Mouse (Mus musculus): ENCODE measurements at regions not wholly inside any gene's neighbourhood (a gene's known extent, or its start where the extent isn't known, plus 50 kb on each side); places are given as distances from the start of the nearest gene placed in this dataset.

DNA sequence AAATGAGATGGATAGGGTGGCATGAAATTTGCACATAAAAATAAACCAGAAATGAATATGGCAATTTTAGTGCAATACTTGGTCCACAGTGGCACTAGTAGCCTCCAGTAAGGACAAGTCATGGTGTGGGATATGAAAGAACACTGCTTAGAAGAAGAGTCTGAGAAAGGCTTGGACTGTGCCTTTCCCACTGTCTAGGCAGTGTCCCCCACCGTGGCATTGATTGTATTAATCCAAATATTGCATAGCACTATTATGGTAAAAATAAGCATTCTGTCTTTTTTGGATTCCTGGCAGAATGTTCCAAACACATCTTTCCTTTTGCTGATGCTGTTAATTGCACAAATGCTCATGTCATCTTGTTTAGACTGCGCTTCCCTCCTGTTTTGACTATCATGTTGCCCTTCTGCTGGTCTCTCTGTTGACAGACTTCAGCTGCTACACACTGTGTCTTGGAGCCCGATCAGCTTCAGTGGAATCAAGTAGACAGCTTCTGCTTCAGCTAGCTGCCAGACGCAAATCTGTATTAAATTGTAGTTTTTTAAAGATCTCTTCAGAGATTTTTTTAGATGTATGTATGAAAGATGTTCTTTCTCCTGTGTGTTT, 186.2 kb upstream of the Robo2 start:
- Histone ChIP-seq H3K27ac (ENCODE audit: low read depth) (no peak overlapping the region), H3K4me2 (ENCODE audit: low read depth, low read length) (no peak overlapping the region), H3K27me3 (ENCODE audit: insufficient read depth, low read length) (no peaks in the 10 kb centered on the region), H3K4me1 (ENCODE audit: insufficient read depth) (no peaks in the 10 kb centered on the region), H3K9ac (replicated peaks) (no peak overlapping the region), H3K36me3 (replicated peaks; ENCODE audit: insufficient read depth, low read length) (no peaks in the 10 kb centered on the region), H3K4me3 (ENCODE audit: low read depth, low read length) (no peak overlapping the region), H3K9me3 (ENCODE audit: low read length) (no peaks in the 10 kb centered on the region)
- TF ChIP-seq CTCF (IDR thresholded peaks at IDR 0.05; ENCODE audit: low read depth) (no peak), EP300 (IDR thresholded peaks at IDR 0.05; ENCODE audit: low read depth) (no peak)
- DNase-seq = no peak
- no peak for ATAC-seq
- WGBS (ENCODE audit: insufficient replicate concordance) = 63% methylated on average over 4 of the region's 4 CpGs

GRCm38 (mm10) chr16:74591896-74592295, 180.3 kb upstream of the Robo2 start:
- no peaks in the 10 kb centered on the region for H3K9me3 ChIP-seq (ENCODE audit: low read length)
- DNase-seq (no peak), ATAC-seq (no peak)
- no peak overlapping the region for H3K4me2 ChIP-seq (ENCODE audit: low read depth, low read length)
- TF ChIP-seq EP300 (IDR thresholded peaks at IDR 0.05; ENCODE audit: low read depth) (no peak), CTCF (IDR thresholded peaks at IDR 0.05; ENCODE audit: low read depth) (no peak)
- 85% methylated on average over 4 of the region's 4 CpGs for WGBS (ENCODE audit: insufficient replicate concordance)
- no peaks in the 10 kb centered on the region for H3K36me3 ChIP-seq (replicated peaks; ENCODE audit: insufficient read depth, low read length)
- no peak overlapping the region for H3K9ac ChIP-seq (replicated peaks)
- H3K27ac ChIP-seq (ENCODE audit: low read depth) = no peak overlapping the region
- H3K27me3 ChIP-seq (ENCODE audit: insufficient read depth, low read length) = no peaks in the 10 kb centered on the region
- H3K4me3 ChIP-seq (ENCODE audit: low read depth, low read length) = no peak overlapping the region
- no peaks in the 10 kb centered on the region for H3K4me1 ChIP-seq (ENCODE audit: insufficient read depth)

DNA sequence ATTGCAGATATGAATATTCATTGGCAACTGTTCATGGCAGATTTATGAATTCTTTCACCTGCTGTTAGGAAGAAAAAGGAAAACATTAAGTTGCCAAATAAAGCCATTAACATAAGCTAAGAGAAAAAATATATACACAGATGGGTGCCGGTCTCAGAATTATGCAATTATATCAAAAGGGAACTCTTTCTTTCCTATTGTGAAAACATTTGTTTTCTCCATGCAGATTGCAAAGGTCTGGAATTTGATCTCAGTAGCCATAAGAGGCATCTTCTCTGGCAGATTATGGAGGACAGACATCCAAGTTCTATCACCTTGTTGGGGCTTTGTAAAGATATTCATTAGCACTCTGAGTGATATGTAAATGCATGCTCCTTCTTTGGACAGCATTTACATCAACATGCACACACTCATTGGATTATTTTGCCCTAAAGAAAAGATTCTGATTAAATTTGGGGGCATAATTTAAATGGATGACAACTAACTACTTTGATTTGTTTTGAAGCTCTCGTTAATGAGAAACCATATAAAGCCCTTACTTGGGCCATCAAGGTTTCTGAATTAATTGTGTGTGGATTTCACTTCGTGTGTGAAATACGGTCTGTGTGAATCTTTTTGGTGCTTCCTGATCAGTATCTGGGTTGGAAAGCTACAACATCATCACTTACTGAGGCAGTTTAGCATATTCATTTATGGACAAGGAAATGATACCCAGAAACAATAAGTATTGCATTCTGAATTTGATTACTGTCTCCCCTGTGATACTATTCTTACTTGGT, 171.2 kb upstream of the Robo2 start:
- Histone ChIP-seq H3K27ac (ENCODE audit: low read depth) (no peak overlapping the region), H3K4me1 (ENCODE audit: insufficient read depth) (no peaks in the 10 kb centered on the region), H3K36me3 (replicated peaks; ENCODE audit: insufficient read depth, low read length) (no peaks in the 10 kb centered on the region), H3K9me3 (ENCODE audit: low read length) (no peaks in the 10 kb centered on the region), H3K4me2 (ENCODE audit: low read depth, low read length) (no peak overlapping the region), H3K27me3 (ENCODE audit: insufficient read depth, low read length) (no peaks in the 10 kb centered on the region), H3K9ac (replicated peaks) (no peak overlapping the region), H3K4me3 (ENCODE audit: low read depth, low read length) (no peak overlapping the region)
- DNase-seq = no peak
- WGBS (ENCODE audit: insufficient replicate concordance) = 80% methylated on average over 4 of the region's 4 CpGs
- no peak for ATAC-seq
- TF ChIP-seq CTCF (IDR thresholded peaks at IDR 0.05; ENCODE audit: low read depth) = no peak
- no peak for TF ChIP-seq EP300 (IDR thresholded peaks at IDR 0.05; ENCODE audit: low read depth)

DNA sequence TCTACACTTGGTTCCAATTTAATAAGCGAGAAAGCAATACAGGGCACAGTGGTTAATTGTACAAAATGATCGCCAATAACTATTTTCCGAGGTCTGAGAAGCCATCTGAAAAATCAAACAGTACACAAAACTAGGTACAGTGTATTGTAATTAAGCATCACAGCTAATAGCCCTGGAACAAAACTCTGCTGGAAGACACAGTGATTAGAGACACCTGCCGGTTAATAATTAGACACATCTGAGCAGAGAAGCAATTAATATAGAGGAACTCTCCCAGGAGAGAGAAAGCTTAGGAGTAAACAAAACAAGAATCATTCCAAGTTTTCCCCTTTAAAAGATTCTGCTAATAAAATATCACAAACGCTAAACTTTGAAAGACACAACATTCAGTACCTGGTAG, 136.7 kb upstream of the Robo2 start:
- ATAC-seq (no peak), DNase-seq (no peak)
- H3K9ac ChIP-seq (replicated peaks) = no peak overlapping the region
- no peaks in the 10 kb centered on the region for H3K36me3 ChIP-seq (replicated peaks; ENCODE audit: insufficient read depth, low read length)
- H3K9me3 ChIP-seq (ENCODE audit: low read length) = no peaks in the 10 kb centered on the region
- no peaks in the 10 kb centered on the region for H3K27me3 ChIP-seq (ENCODE audit: insufficient read depth, low read length)
- 80% methylated on average over 5 of the region's 5 CpGs for WGBS (ENCODE audit: insufficient replicate concordance)
- no peak overlapping the region for H3K4me3 ChIP-seq (ENCODE audit: low read depth, low read length)
- no peak overlapping the region for H3K4me2 ChIP-seq (ENCODE audit: low read depth, low read length)
- no peaks in the 10 kb centered on the region for H3K4me1 ChIP-seq (ENCODE audit: insufficient read depth)
- H3K27ac ChIP-seq (ENCODE audit: low read depth) = no peak overlapping the region
- no peak for TF ChIP-seq CTCF (IDR thresholded peaks at IDR 0.05; ENCODE audit: low read depth)
- no peak for TF ChIP-seq EP300 (IDR thresholded peaks at IDR 0.05; ENCODE audit: low read depth)

DNA sequence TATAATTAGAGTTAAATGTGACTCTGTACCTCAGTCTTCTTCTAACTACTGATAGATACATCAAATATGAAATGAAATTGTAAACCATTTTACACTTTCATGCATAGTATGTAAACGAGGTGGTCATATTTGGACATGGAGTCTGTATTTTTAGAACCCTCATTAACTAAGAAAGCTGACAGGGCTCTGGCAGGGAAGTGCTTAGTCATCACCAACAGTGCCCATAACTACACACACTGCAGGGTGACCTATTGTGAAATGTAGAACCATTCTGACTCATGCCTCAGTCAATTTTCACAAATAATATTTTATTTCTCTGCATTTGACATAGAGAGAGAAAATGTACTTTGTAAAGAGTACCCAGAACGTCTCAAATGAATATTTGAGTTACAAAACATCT, 118.9 kb upstream of the Robo2 start:
- TF ChIP-seq EP300 (IDR thresholded peaks at IDR 0.05; ENCODE audit: low read depth) = no peak
- TF ChIP-seq CTCF (IDR thresholded peaks at IDR 0.05; ENCODE audit: low read depth) = no peak
- H3K27me3 ChIP-seq (ENCODE audit: insufficient read depth, low read length) = no peaks in the 10 kb centered on the region
- H3K27ac ChIP-seq (ENCODE audit: low read depth) = no peak overlapping the region
- H3K4me1 ChIP-seq (ENCODE audit: insufficient read depth) = no peaks in the 10 kb centered on the region
- no peaks in the 10 kb centered on the region for H3K36me3 ChIP-seq (replicated peaks; ENCODE audit: insufficient read depth, low read length)
- ATAC-seq (no peak), DNase-seq (no peak)
- 35% methylated on average over 2 of the region's 2 CpGs for WGBS (ENCODE audit: insufficient replicate concordance)
- H3K4me3 ChIP-seq (ENCODE audit: low read depth, low read length) = no peak overlapping the region
- H3K9me3 ChIP-seq (ENCODE audit: low read length) = no peaks in the 10 kb centered on the region
- H3K4me2 ChIP-seq (ENCODE audit: low read depth, low read length) = no peak overlapping the region
- no peak overlapping the region for H3K9ac ChIP-seq (replicated peaks)

GRCm38 (mm10) chr16:74528245-74528644, 116.6 kb upstream of the Robo2 start:
- no peaks in the 10 kb centered on the region for H3K9me3 ChIP-seq (ENCODE audit: low read length)
- no peaks in the 10 kb centered on the region for H3K36me3 ChIP-seq (replicated peaks; ENCODE audit: insufficient read depth, low read length)
- no peak overlapping the region for H3K9ac ChIP-seq (replicated peaks)
- no peak overlapping the region for H3K4me3 ChIP-seq (ENCODE audit: low read depth, low read length)
- ATAC-seq (no peak), DNase-seq (no peak)
- TF ChIP-seq EP300 (IDR thresholded peaks at IDR 0.05; ENCODE audit: low read depth) (no peak), CTCF (IDR thresholded peaks at IDR 0.05; ENCODE audit: low read depth) (no peak)
- no peaks in the 10 kb centered on the region for H3K27me3 ChIP-seq (ENCODE audit: insufficient read depth, low read length)
- no peaks in the 10 kb centered on the region for H3K4me1 ChIP-seq (ENCODE audit: insufficient read depth)
- no peak overlapping the region for H3K27ac ChIP-seq (ENCODE audit: low read depth)
- H3K4me2 ChIP-seq (ENCODE audit: low read depth, low read length) = no peak overlapping the region
- 46% methylated on average over 3 of the region's 3 CpGs for WGBS (ENCODE audit: insufficient replicate concordance)

Measured in liver, postnatal 0 days (tissue).